Mouse (Mus musculus): ENCODE results near the gene Exoc6. TPM values are rescaled to one million over a fixed set of nuclear protein-coding genes. Genes with fewer than 3 reads are reported as not detected.
A peak's percentile ranks its signal among the peaks of the same experiment; 100 is the strongest.

The Exoc6 gene
- polyA plus RNA-seq, 1 experiment: 8.7 TPM

- TF ChIP-seq CTCF (IDR thresholded peaks at IDR 0.05; ENCODE audit: borderline replicate concordance, control insufficient read depth, extremely low read depth, insufficient read depth, low read length, poor library complexity): no peak
- no peak for TF ChIP-seq POLR2A (IDR thresholded peaks at IDR 0.05; ENCODE audit: control insufficient read depth, extremely low read depth, insufficient read depth, low read length, poor library complexity)
- no peaks in the 10 kb centered on the region for H3K36me3 ChIP-seq (ENCODE audit: control insufficient read depth, insufficient read depth, low read length)
- H3K4me3 ChIP-seq (ENCODE audit: control insufficient read depth, insufficient read depth, low read length): no peak overlapping the region
- H3K27ac ChIP-seq (ENCODE audit: control insufficient read depth, insufficient read depth, low read length): no peak overlapping the region
- WGBS: 32% methylated on average over 6 of the region's 6 CpGs
- DNase-seq: no peak
- no peaks in the 10 kb centered on the region for H3K27me3 ChIP-seq (ENCODE audit: control insufficient read depth, insufficient read depth, low read length)
- H3K4me1 ChIP-seq (replicated peaks; ENCODE audit: control insufficient read depth, insufficient read depth, low read length): no peaks in the 10 kb centered on the region
These were observed 21.6 kb upstream of the Exoc6 start for GRCm38 (mm10) chr19:37528581-37528980.

DNA sequence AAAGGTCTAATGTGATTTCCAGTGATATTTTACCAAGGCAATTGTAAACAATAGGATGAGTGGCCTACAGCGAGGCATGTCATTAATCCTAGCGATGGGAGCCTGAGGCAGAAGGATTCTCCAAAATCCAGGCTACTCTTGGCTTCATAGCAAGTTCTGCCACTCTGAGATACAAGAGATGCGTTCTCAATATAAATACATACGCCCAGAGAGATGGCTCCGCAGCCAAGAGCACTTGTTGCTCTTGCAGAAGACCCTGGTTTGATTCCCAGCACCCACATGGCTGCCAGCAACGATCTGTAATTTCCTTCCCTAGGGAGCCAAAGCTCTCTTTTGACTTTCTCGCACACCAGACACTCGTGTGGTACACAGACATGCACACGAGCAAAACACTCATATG, 20.9 kb upstream of the Exoc6 start:
- Histone ChIP-seq H3K4me3 (ENCODE audit: control insufficient read depth, insufficient read depth, low read length) (no peak overlapping the region), H3K27ac (ENCODE audit: control insufficient read depth, insufficient read depth, low read length) (no peak overlapping the region), H3K4me1 (replicated peaks; ENCODE audit: control insufficient read depth, insufficient read depth, low read length) (no peaks in the 10 kb centered on the region), H3K27me3 (ENCODE audit: control insufficient read depth, insufficient read depth, low read length) (no peaks in the 10 kb centered on the region), H3K36me3 (ENCODE audit: control insufficient read depth, insufficient read depth, low read length) (no peaks in the 10 kb centered on the region)
- WGBS: 97% methylated on average over 9 of the region's 9 CpGs
- no peak for DNase-seq
- TF ChIP-seq CTCF (IDR thresholded peaks at IDR 0.05; ENCODE audit: borderline replicate concordance, control insufficient read depth, extremely low read depth, insufficient read depth, low read length, poor library complexity) (no peak), POLR2A (IDR thresholded peaks at IDR 0.05; ENCODE audit: control insufficient read depth, extremely low read depth, insufficient read depth, low read length, poor library complexity) (no peak)

DNA sequence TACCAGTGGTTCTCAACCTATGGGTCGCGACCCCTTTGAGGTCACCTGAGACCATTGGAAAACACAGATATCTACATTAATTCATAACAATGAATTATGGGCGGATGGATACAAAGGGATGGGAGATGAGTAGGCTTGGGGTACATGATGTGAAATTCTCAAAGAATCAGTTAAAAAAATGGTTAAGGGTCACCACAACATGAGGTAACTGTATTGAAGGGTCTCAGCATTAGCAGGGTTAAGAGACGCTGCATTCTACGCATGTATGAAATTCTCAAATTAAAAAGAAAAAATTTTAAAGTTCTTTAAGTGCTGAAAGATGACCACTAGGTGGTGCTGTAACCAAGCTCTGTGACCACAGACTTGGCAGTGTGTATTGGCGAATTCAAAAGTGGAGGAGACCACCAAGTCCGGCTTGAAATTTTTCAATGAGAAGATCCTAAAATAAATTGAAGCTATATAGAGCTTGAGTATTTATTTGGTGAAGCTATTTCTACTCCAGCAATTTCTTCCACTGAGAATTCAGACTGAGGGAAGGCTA, 20.2 kb upstream of the Exoc6 start:
- no peaks in the 10 kb centered on the region for H3K36me3 ChIP-seq (ENCODE audit: control insufficient read depth, insufficient read depth, low read length)
- no peak overlapping the region for H3K4me3 ChIP-seq (ENCODE audit: control insufficient read depth, insufficient read depth, low read length)
- H3K27me3 ChIP-seq (ENCODE audit: control insufficient read depth, insufficient read depth, low read length): no peaks in the 10 kb centered on the region
- peak; percentile 30 for DNase-seq
- WGBS: 32% methylated on average over 7 of the region's 7 CpGs
- TF ChIP-seq CTCF (IDR thresholded peaks at IDR 0.05; ENCODE audit: borderline replicate concordance, control insufficient read depth, extremely low read depth, insufficient read depth, low read length, poor library complexity) (no peak), POLR2A (IDR thresholded peaks at IDR 0.05; ENCODE audit: control insufficient read depth, extremely low read depth, insufficient read depth, low read length, poor library complexity) (no peak)
- H3K4me1 ChIP-seq (replicated peaks; ENCODE audit: control insufficient read depth, insufficient read depth, low read length): peaks cover under 1% of the 10 kb centered on the region
- no peak overlapping the region for H3K27ac ChIP-seq (ENCODE audit: control insufficient read depth, insufficient read depth, low read length)

GRCm38 (mm10) chr19:37530601-37531000, 19.6 kb upstream of the Exoc6 start:
- Histone ChIP-seq H3K4me3 (ENCODE audit: control insufficient read depth, insufficient read depth, low read length) (no peak overlapping the region), H3K27me3 (ENCODE audit: control insufficient read depth, insufficient read depth, low read length) (no peaks in the 10 kb centered on the region), H3K4me1 (replicated peaks; ENCODE audit: control insufficient read depth, insufficient read depth, low read length) (peaks cover 3% of the 10 kb centered on the region), H3K27ac (ENCODE audit: control insufficient read depth, insufficient read depth, low read length) (no peak overlapping the region), H3K36me3 (ENCODE audit: control insufficient read depth, insufficient read depth, low read length) (no peaks in the 10 kb centered on the region)
- TF ChIP-seq POLR2A (IDR thresholded peaks at IDR 0.05; ENCODE audit: control insufficient read depth, extremely low read depth, insufficient read depth, low read length, poor library complexity) (no peak), CTCF (IDR thresholded peaks at IDR 0.05; ENCODE audit: borderline replicate concordance, control insufficient read depth, extremely low read depth, insufficient read depth, low read length, poor library complexity) (no peak)
- no peak for DNase-seq
- 91% methylated on average over 3 of the region's 3 CpGs for WGBS

GRCm38 (mm10) chr19:37531200-37531845, 18.9 kb upstream of the Exoc6 start:
- Histone ChIP-seq H3K27ac (ENCODE audit: control insufficient read depth, insufficient read depth, low read length) (no peak overlapping the region), H3K27me3 (ENCODE audit: control insufficient read depth, insufficient read depth, low read length) (no peaks in the 10 kb centered on the region), H3K36me3 (ENCODE audit: control insufficient read depth, insufficient read depth, low read length) (no peaks in the 10 kb centered on the region), H3K4me1 (replicated peaks; ENCODE audit: control insufficient read depth, insufficient read depth, low read length) (peaks cover 3% of the 10 kb centered on the region), H3K4me3 (ENCODE audit: control insufficient read depth, insufficient read depth, low read length) (no peak overlapping the region)
- 75% methylated on average over 7 of the region's 7 CpGs for WGBS
- DNase-seq: peak; percentile 26
- TF ChIP-seq POLR2A (IDR thresholded peaks at IDR 0.05; ENCODE audit: control insufficient read depth, extremely low read depth, insufficient read depth, low read length, poor library complexity): no peak
- TF ChIP-seq CTCF (IDR thresholded peaks at IDR 0.05; ENCODE audit: borderline replicate concordance, control insufficient read depth, extremely low read depth, insufficient read depth, low read length, poor library complexity): no peak; the same call in 1 of the 2 replicates

DNA sequence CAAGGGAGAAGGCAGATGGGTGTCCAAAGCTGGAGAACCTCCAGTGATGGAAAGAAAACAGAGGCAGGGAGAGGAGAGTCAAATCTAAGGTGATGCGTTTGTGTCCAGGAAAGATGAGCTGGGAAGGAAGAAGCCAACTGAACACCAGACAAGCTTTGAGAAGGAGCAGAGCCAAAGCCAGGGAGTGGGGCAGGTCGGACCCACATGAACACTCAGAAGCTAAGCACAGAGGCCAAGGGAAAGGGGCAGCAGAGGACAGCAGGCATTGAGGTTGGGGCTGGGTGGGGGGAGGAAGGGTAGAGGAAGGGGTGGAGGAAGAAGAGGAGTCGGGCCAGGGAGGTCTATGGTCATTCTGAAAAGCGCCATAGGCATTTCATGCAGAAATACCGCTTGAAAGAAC, 17.0 kb upstream of the Exoc6 start:
- H3K27ac ChIP-seq (ENCODE audit: control insufficient read depth, insufficient read depth, low read length): no peak overlapping the region
- no peak for TF ChIP-seq POLR2A (IDR thresholded peaks at IDR 0.05; ENCODE audit: control insufficient read depth, extremely low read depth, insufficient read depth, low read length, poor library complexity)
- no peak for TF ChIP-seq CTCF (IDR thresholded peaks at IDR 0.05; ENCODE audit: borderline replicate concordance, control insufficient read depth, extremely low read depth, insufficient read depth, low read length, poor library complexity)
- WGBS: 87% methylated on average over 5 of the region's 5 CpGs
- H3K36me3 ChIP-seq (ENCODE audit: control insufficient read depth, insufficient read depth, low read length): no peaks in the 10 kb centered on the region
- H3K27me3 ChIP-seq (ENCODE audit: control insufficient read depth, insufficient read depth, low read length): no peaks in the 10 kb centered on the region
- H3K4me1 ChIP-seq (replicated peaks; ENCODE audit: control insufficient read depth, insufficient read depth, low read length): peaks cover 3% of the 10 kb centered on the region
- DNase-seq: no peak
- no peak overlapping the region for H3K4me3 ChIP-seq (ENCODE audit: control insufficient read depth, insufficient read depth, low read length)
